Mouse (Mus musculus) lung, adult 2 months (tissue): ENCODE measurements at regions not wholly inside any gene's neighbourhood (a gene's known extent, or its start where the extent isn't known, plus 50 kb on each side); places are given as distances from the start of the nearest gene placed in this dataset.

Source experiments
- CTCF ChIP-seq: fragments of 200-500 bp; IDR thresholded peaks from 2 replicates; pipeline ENCODE4 v1.5.1; 2011; ENCODE audit warnings: mild to moderate bottlenecking, low read length, control low read depth; ENCODE audit not compliant: insufficient read depth
- POLR2A ChIP-seq: fragments of 200-500 bp; IDR thresholded peaks from 2 replicates; pipeline ENCODE4 v1.6.1; 2011; ENCODE audit warnings: low read depth, mild to moderate bottlenecking, control low read depth, low read length, borderline replicate concordance; ENCODE audit errors: extremely low read depth

- TF ChIP-seq CTCF (no peak), POLR2A (no peak)
Observed at GRCm38 (mm10) chr9:103873876-103874275, 112.2 kb upstream of the Tmem108 start.
